Mouse (Mus musculus): ENCODE measurements around the gene Ankib1. TPM values are rescaled to one million over a fixed set of nuclear protein-coding genes. Genes with fewer than 3 reads are reported as not detected.
"Not testable (repeated sequence)": the region's sequence is repeated elsewhere in the genome, so short reads cannot be mapped to it uniquely, and the experiment has no call there.

Ankib1 gene
- polyA plus RNA-seq, 1 experiment from 2014 or later: 12.4 TPM

GRCm38 (mm10) chr5:3772017-3772416, 30.7 kb downstream of the Ankib1 start:
- Histone ChIP-seq H3K27ac (replicated peaks; ENCODE audit: low read depth, low read length) (no peak overlapping the region), H3K9me3 (replicated peaks; ENCODE audit: control insufficient read depth, low read length) (no peaks in the 10 kb centered on the region), H3K4me3 (ENCODE audit: low read depth, low read length) (no peak overlapping the region), H3K9ac (replicated peaks; ENCODE audit: low read length) (no peak overlapping the region), H3K4me1 (ENCODE audit: control insufficient read depth, insufficient read depth, low read length) (no peaks in the 10 kb centered on the region), H3K36me3 (replicated peaks; ENCODE audit: control insufficient read depth, insufficient read depth, low read depth, low read length) (no peaks in the 10 kb centered on the region), H3K27me3 (ENCODE audit: control insufficient read depth, insufficient read depth, low read length) (no peaks in the 10 kb centered on the region), H3K4me2 (ENCODE audit: low read depth, low read length) (no peak overlapping the region)
- no peak for ATAC-seq (replicated peaks; ENCODE audit: insufficient number of reproducible peaks, low FRiP score, low TSS enrichment, low read depth)
- WGBS: 65% methylated on average over 3 of the region's 3 CpGs
- no peak for DNase-seq (ENCODE audit: low spot score)

- DNase-seq (ENCODE audit: low spot score) (no peak), ATAC-seq (replicated peaks; ENCODE audit: insufficient number of reproducible peaks, low FRiP score, low TSS enrichment, low read depth) (no peak)
- Histone ChIP-seq H3K9me3 (replicated peaks; ENCODE audit: control insufficient read depth, low read length) (no peaks in the 10 kb centered on the region), H3K27ac (replicated peaks; ENCODE audit: low read depth, low read length) (no peak overlapping the region), H3K36me3 (replicated peaks; ENCODE audit: control insufficient read depth, insufficient read depth, low read depth, low read length) (no peaks in the 10 kb centered on the region), H3K4me3 (ENCODE audit: low read depth, low read length) (no peak overlapping the region), H3K9ac (replicated peaks; ENCODE audit: low read length) (no peak overlapping the region), H3K27me3 (ENCODE audit: control insufficient read depth, insufficient read depth, low read length) (no peaks in the 10 kb centered on the region), H3K4me2 (ENCODE audit: low read depth, low read length) (no peak overlapping the region), H3K4me1 (ENCODE audit: control insufficient read depth, insufficient read depth, low read length) (no peaks in the 10 kb centered on the region)
- WGBS: 86% methylated on average over 3 of the region's 3 CpGs
Observed at GRCm38 (mm10) chr5:3771512-3771911, 31.2 kb downstream of the Ankib1 start.

- not testable (repeated sequence) for H3K27ac ChIP-seq (replicated peaks; ENCODE audit: low read depth, low read length); H3K9ac ChIP-seq (replicated peaks; ENCODE audit: low read length); ATAC-seq (replicated peaks; ENCODE audit: insufficient number of reproducible peaks, low FRiP score, low TSS enrichment, low read depth); H3K4me3 ChIP-seq (ENCODE audit: low read depth, low read length); H3K4me2 ChIP-seq (ENCODE audit: low read depth, low read length); H3K36me3 ChIP-seq (replicated peaks; ENCODE audit: control insufficient read depth, insufficient read depth, low read depth, low read length); H3K9me3 ChIP-seq (replicated peaks; ENCODE audit: control insufficient read depth, low read length); H3K4me1 ChIP-seq (ENCODE audit: control insufficient read depth, insufficient read depth, low read length); H3K27me3 ChIP-seq (ENCODE audit: control insufficient read depth, insufficient read depth, low read length); DNase-seq (ENCODE audit: low spot score)
Observed at GRCm38 (mm10) chr5:3750536-3750935, 52.2 kb downstream of the Ankib1 start.

- not testable (repeated sequence) for H3K9ac ChIP-seq (replicated peaks; ENCODE audit: low read length); H3K9me3 ChIP-seq (replicated peaks; ENCODE audit: control insufficient read depth, low read length); H3K27me3 ChIP-seq (ENCODE audit: control insufficient read depth, insufficient read depth, low read length); H3K4me1 ChIP-seq (ENCODE audit: control insufficient read depth, insufficient read depth, low read length); H3K36me3 ChIP-seq (replicated peaks; ENCODE audit: control insufficient read depth, insufficient read depth, low read depth, low read length); DNase-seq (ENCODE audit: low spot score); H3K4me2 ChIP-seq (ENCODE audit: low read depth, low read length); H3K27ac ChIP-seq (replicated peaks; ENCODE audit: low read depth, low read length); ATAC-seq (replicated peaks; ENCODE audit: insufficient number of reproducible peaks, low FRiP score, low TSS enrichment, low read depth); H3K4me3 ChIP-seq (ENCODE audit: low read depth, low read length)
- 91% methylated on average over 23 of the region's 24 CpGs for WGBS
Observed at GRCm38 (mm10) chr5:3732846-3733245, 69.9 kb downstream of the Ankib1 start.

GRCm38 (mm10) chr5:3728820-3729219, 73.9 kb downstream of the Ankib1 start:
- no peak overlapping the region for H3K9ac ChIP-seq (replicated peaks; ENCODE audit: low read length)
- no peak overlapping the region for H3K4me3 ChIP-seq (ENCODE audit: low read depth, low read length)
- ATAC-seq (replicated peaks; ENCODE audit: insufficient number of reproducible peaks, low FRiP score, low TSS enrichment, low read depth) (no peak), DNase-seq (ENCODE audit: low spot score) (no peak)
- no peaks in the 10 kb centered on the region for H3K4me1 ChIP-seq (ENCODE audit: control insufficient read depth, insufficient read depth, low read length)
- no peaks in the 10 kb centered on the region for H3K27me3 ChIP-seq (ENCODE audit: control insufficient read depth, insufficient read depth, low read length)
- H3K4me2 ChIP-seq (ENCODE audit: low read depth, low read length): no peak overlapping the region
- WGBS: 85% methylated on average over 5 of the region's 5 CpGs
- no peak overlapping the region for H3K27ac ChIP-seq (replicated peaks; ENCODE audit: low read depth, low read length)
- no peaks in the 10 kb centered on the region for H3K9me3 ChIP-seq (replicated peaks; ENCODE audit: control insufficient read depth, low read length)
- no peaks in the 10 kb centered on the region for H3K36me3 ChIP-seq (replicated peaks; ENCODE audit: control insufficient read depth, insufficient read depth, low read depth, low read length)

GRCm38 (mm10) chr5:3725491-3725890, 77.2 kb downstream of the Ankib1 start:
- no peak overlapping the region for H3K4me3 ChIP-seq (ENCODE audit: low read depth, low read length)
- no peak overlapping the region for H3K27ac ChIP-seq (replicated peaks; ENCODE audit: low read depth, low read length)
- no peaks in the 10 kb centered on the region for H3K9me3 ChIP-seq (replicated peaks; ENCODE audit: control insufficient read depth, low read length)
- no peaks in the 10 kb centered on the region for H3K27me3 ChIP-seq (ENCODE audit: control insufficient read depth, insufficient read depth, low read length)
- WGBS: 83% methylated on average over 1 of the region's 1 CpGs
- no peaks in the 10 kb centered on the region for H3K36me3 ChIP-seq (replicated peaks; ENCODE audit: control insufficient read depth, insufficient read depth, low read depth, low read length)
- H3K9ac ChIP-seq (replicated peaks; ENCODE audit: low read length): no peak overlapping the region
- H3K4me1 ChIP-seq (ENCODE audit: control insufficient read depth, insufficient read depth, low read length): no peaks in the 10 kb centered on the region
- no peak overlapping the region for H3K4me2 ChIP-seq (ENCODE audit: low read depth, low read length)
- ATAC-seq (replicated peaks; ENCODE audit: insufficient number of reproducible peaks, low FRiP score, low TSS enrichment, low read depth): no peak
- DNase-seq (ENCODE audit: low spot score): no peak

- no peak overlapping the region for H3K9ac ChIP-seq (replicated peaks; ENCODE audit: low read length)
- no peak for ATAC-seq (replicated peaks; ENCODE audit: insufficient number of reproducible peaks, low FRiP score, low TSS enrichment, low read depth)
- H3K27ac ChIP-seq (replicated peaks; ENCODE audit: low read depth, low read length): no peak overlapping the region
- no peaks in the 10 kb centered on the region for H3K9me3 ChIP-seq (replicated peaks; ENCODE audit: control insufficient read depth, low read length)
- H3K27me3 ChIP-seq (ENCODE audit: control insufficient read depth, insufficient read depth, low read length): no peaks in the 10 kb centered on the region
- no peaks in the 10 kb centered on the region for H3K4me1 ChIP-seq (ENCODE audit: control insufficient read depth, insufficient read depth, low read length)
- H3K4me3 ChIP-seq (ENCODE audit: low read depth, low read length): no peak overlapping the region
- DNase-seq (ENCODE audit: low spot score): no peak
- H3K4me2 ChIP-seq (ENCODE audit: low read depth, low read length): no peak overlapping the region
- H3K36me3 ChIP-seq (replicated peaks; ENCODE audit: control insufficient read depth, insufficient read depth, low read depth, low read length): no peaks in the 10 kb centered on the region
- WGBS: 88% methylated on average over 2 of the region's 2 CpGs
Observed at GRCm38 (mm10) chr5:3723415-3723814, 79.3 kb downstream of the Ankib1 start.

- ATAC-seq (replicated peaks; ENCODE audit: insufficient number of reproducible peaks, low FRiP score, low TSS enrichment, low read depth): no peak
- no peak for DNase-seq (ENCODE audit: low spot score)
- Histone ChIP-seq H3K4me1 (ENCODE audit: control insufficient read depth, insufficient read depth, low read length) (no peaks in the 10 kb centered on the region), H3K4me2 (ENCODE audit: low read depth, low read length) (no peak overlapping the region), H3K27me3 (ENCODE audit: control insufficient read depth, insufficient read depth, low read length) (no peaks in the 10 kb centered on the region), H3K4me3 (ENCODE audit: low read depth, low read length) (no peak overlapping the region), H3K27ac (replicated peaks; ENCODE audit: low read depth, low read length) (no peak overlapping the region), H3K9me3 (replicated peaks; ENCODE audit: control insufficient read depth, low read length) (no peaks in the 10 kb centered on the region), H3K36me3 (replicated peaks; ENCODE audit: control insufficient read depth, insufficient read depth, low read depth, low read length) (no peaks in the 10 kb centered on the region), H3K9ac (replicated peaks; ENCODE audit: low read length) (no peak overlapping the region)
- 92% methylated on average over 2 of the region's 2 CpGs for WGBS
Observed at GRCm38 (mm10) chr5:3722873-3723272, 79.9 kb downstream of the Ankib1 start.

All from embryonic facial prominence, embryonic 11.5 days (tissue).